Mouse (Mus musculus) lung, postnatal 14 days (tissue): ENCODE data around the gene Trabd2b.
A peak's percentile ranks its signal among the peaks of the same experiment; 100 is the strongest.

ENCODE experiments used
- DNase-seq: peaks from one replicate; pipeline ENCODE4 v3.0.0; 2021

Gene Trabd2b

GRCm38 (mm10) chr4:114611166-114611929 is 204.8 kb downstream of the Trabd2b start:
- peak; percentile 58 for DNase-seq

- no peak for DNase-seq
Observed at GRCm38 (mm10) chr4:114612032-114612431, 205.5 kb downstream of the Trabd2b start.

DNA sequence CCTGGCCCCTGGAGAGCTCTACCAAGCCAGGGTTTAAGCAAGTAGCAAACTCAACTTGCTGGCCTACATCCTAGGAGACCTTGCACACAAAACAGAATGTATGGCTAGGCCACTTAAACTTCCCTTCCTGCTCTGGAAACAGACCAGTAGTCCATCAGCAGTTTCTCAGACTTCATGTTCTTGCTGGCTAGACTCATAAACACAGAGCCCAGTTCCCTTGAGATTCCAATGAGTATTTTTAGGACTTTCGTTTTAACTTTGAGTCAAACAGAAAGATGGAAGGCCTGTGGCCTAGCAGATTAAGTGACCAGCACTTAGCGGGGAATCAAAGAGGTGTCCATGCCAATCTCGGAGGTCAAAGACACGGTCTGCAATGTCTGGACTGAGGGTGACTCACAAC is 206.3 kb downstream of the Trabd2b start:
- DNase-seq = no peak

DNA sequence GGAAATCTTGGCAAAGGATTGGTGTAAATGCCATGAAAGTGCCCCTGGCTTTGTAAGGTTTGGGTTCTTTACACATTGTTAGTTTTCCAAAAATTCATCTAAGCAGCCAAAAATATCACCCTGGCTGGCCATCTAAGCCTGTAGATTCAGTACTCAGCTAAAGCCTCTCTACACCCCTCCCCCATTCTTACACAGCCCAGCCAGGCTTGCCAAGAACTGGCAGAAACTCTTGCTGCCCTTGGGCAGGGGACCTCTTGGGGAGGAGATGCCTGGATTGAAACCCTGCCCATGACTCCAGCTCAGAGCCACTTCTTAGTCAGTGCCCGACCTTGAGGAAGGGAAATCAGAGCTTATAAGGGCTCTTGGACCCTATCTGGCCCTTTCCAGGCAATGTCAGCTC is 207.6 kb downstream of the Trabd2b start:
- DNase-seq = no peak

DNA sequence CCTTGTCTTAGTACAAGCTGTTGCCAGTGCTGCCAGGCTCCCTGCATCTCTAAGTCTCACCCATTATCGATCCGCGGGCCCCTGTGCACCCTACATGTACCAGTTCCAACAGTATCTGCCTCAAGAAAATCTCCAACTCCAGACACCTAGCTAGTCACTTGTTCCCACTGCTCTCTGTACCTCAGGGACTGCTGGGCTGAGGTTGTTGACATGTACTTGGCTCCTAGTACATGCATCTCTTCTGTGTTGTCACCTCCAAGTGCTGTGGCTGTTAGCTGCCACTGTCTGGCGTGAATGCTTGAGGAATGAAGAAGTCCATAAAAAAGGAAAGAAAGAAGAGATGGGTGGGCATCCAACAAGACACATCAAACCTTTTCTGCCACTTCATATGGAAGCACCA is 209.2 kb downstream of the Trabd2b start:
- DNase-seq = no peak

- DNase-seq = no peak
Observed at GRCm38 (mm10) chr4:114622929-114623328, 216.4 kb downstream of the Trabd2b start.

GRCm38 (mm10) chr4:114624114-114624910 is 217.8 kb downstream of the Trabd2b start:
- peak; percentile 21 for DNase-seq

DNA sequence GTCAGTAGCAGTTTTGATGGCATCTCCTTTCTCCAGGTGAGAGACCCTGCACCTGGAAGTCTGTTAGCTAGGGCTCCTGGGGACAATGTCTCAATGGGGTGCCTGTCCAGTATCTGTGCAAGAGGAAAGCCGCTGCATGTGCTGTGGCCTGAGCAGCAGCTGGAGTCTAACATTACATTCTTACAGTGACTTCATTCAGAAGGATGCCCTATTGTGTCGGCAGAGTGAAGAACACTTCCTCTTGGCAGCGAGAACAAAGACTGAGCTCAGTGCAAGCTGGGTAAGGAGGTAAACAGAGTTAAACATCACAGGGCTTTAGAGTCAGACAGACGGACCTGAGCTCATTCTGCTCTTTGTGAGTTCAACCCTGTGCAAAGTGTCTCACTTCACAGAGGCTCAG is 218.8 kb downstream of the Trabd2b start:
- peak; percentile 36 for DNase-seq

GRCm38 (mm10) chr4:114625920-114626319 is 219.4 kb downstream of the Trabd2b start:
- DNase-seq = no peak

- peak; percentile 37 for DNase-seq
Observed at GRCm38 (mm10) chr4:114627674-114628293, 221.3 kb downstream of the Trabd2b start.

DNA sequence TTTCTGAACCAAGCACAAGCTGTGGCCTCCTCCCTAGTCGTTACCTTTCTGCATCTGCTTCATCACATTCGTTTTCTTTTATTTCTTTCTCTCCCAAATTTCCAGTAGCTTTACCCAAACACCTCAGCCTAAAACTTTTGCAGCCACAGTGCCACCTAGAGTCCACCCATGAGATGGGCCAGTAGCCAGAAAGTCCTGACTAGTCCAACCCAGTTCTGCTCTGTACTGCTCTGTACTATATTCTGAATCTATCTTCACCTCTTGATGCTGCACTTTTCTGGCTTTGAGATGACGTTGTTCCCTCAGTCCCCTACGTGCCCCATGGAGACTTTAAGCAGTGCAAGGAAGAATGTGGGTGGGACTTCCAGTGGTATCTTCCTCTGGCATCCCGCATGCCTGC is 229.4 kb downstream of the Trabd2b start:
- DNase-seq = peak; percentile 73

GRCm38 (mm10) chr4:114636324-114636723 is 229.8 kb downstream of the Trabd2b start:
- no peak for DNase-seq

- peak; percentile 35 for DNase-seq
Observed at GRCm38 (mm10) chr4:114637120-114637519, 230.6 kb downstream of the Trabd2b start.

DNA sequence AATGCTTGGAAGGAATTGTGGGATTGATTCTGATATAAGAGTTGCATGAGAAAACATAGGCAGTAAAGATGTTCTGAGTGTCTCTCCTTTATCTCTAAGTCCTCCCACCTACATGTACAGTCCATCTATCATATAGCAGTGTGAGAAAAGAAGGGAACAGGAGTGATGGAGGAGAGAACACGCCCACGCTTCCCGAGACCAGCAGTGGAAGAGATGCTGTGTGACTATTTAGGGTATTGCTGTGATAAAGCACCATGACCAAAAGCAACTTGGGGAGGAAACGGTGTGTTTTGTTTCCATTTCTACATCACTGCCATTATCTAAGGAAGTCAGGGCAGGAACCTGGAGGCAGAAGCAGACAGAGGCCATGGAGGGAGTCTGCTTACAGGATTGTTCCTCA is 235.9 kb downstream of the Trabd2b start:
- DNase-seq = no peak

- DNase-seq = no peak
Observed at GRCm38 (mm10) chr4:114643679-114644208, 237.2 kb downstream of the Trabd2b start.

GRCm38 (mm10) chr4:114645341-114645740 is 238.8 kb downstream of the Trabd2b start:
- no peak for DNase-seq

GRCm38 (mm10) chr4:114646825-114647681 is 240.5 kb downstream of the Trabd2b start:
- DNase-seq = no peak

DNA sequence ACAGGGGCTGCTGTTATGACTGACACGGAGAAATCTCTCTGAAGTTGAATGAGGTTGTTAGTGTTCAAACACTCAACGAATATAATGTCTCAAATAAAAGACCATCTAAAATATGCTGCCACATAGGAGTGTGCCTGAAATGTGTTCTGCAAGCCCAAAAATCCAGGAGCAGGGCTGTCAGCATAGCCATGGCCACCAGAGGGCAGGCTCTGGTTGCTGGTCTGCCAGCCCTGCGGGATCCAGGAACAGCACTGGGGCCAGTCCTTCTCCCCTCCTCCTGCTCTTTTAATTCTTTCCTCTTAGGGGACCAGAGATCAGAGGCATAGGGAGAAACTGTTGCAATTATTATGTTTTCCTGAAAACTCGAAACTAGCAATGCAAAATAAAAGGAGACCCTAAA is 241.2 kb downstream of the Trabd2b start:
- peak; percentile 79 for DNase-seq

- DNase-seq = no peak
Observed at GRCm38 (mm10) chr4:114648532-114649074, 242.1 kb downstream of the Trabd2b start.

GRCm38 (mm10) chr4:114650551-114650950 is 244.0 kb downstream of the Trabd2b start:
- no peak for DNase-seq

DNA sequence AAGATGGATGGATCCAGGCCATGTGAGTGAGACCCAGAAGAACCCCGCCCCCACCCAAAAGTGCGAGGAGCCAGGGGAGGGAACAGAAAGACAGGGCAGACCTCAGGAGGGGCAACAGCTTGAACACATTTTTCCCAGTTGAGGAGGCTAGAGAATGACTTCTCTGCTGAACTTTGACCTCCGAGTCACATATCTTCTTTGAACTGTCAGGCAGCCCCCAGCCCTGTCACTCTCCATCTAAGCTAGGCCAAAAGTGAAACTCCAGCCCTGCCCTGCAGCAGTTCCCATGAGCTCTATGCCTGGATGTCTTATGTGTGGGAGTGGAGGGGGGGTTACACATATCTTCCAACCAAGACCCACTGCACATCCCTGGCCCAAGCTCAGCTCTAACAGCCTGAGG is 244.5 kb downstream of the Trabd2b start:
- no peak for DNase-seq

GRCm38 (mm10) chr4:114651606-114652005 is 245.1 kb downstream of the Trabd2b start:
- no peak for DNase-seq
